Mouse (Mus musculus) right cerebral cortex, postnatal 36 days (tissue): Measurements from ENCODE around the gene Enthd1.

Experiments
- DNase-seq, 2 experiments: peaks; one replicate each; pipeline ENCODE4 v3.0.0; 2022; ENCODE audit warnings: low spot score in 2 of 2, mixed read lengths in 1 of 2

The Enthd1 gene

GRCm38 (mm10) chr15:80485601-80486000, 79.4 kb downstream of the Enthd1 start:
- DNase-seq: no peak

GRCm38 (mm10) chr15:80483041-80483705, 81.8 kb downstream of the Enthd1 start:
- DNase-seq: no peak

GRCm38 (mm10) chr15:80482348-80482747, 82.6 kb downstream of the Enthd1 start:
- DNase-seq: no peak

GRCm38 (mm10) chr15:80474429-80475002, 90.4 kb downstream of the Enthd1 start:
- no peak for DNase-seq

GRCm38 (mm10) chr15:80467876-80468275, 97.1 kb downstream of the Enthd1 start:
- DNase-seq: no peak

GRCm38 (mm10) chr15:80462106-80462505, 102.8 kb downstream of the Enthd1 start:
- no peak for DNase-seq

GRCm38 (mm10) chr15:80461446-80461845, 103.5 kb downstream of the Enthd1 start:
- no peak for DNase-seq

GRCm38 (mm10) chr15:80460011-80460410, 104.9 kb downstream of the Enthd1 start:
- peak in 1 of 2 experiments; percentile 13 for DNase-seq

- DNase-seq: no peak
Measured at GRCm38 (mm10) chr15:80457984-80458383, 107.0 kb downstream of the Enthd1 start.

- DNase-seq: no peak
Measured at GRCm38 (mm10) chr15:80454486-80454885, 110.5 kb downstream of the Enthd1 start.

GRCm38 (mm10) chr15:80452425-80452824, 112.5 kb downstream of the Enthd1 start:
- no peak for DNase-seq

- no peak for DNase-seq
Measured at GRCm38 (mm10) chr15:80445956-80446687, 118.8 kb downstream of the Enthd1 start.

- DNase-seq: no peak
Measured at GRCm38 (mm10) chr15:80440195-80440594, 124.8 kb downstream of the Enthd1 start.

GRCm38 (mm10) chr15:80438423-80438822, 126.5 kb downstream of the Enthd1 start:
- DNase-seq: no peak

GRCm38 (mm10) chr15:80437996-80438395, 127.0 kb downstream of the Enthd1 start:
- no peak for DNase-seq

- no peak for DNase-seq
Measured at GRCm38 (mm10) chr15:80436961-80437360, 128.0 kb downstream of the Enthd1 start.

GRCm38 (mm10) chr15:80430324-80430723, 134.6 kb downstream of the Enthd1 start:
- no peak for DNase-seq

GRCm38 (mm10) chr15:80418146-80418545, 146.8 kb downstream of the Enthd1 start:
- peak in 1 of 2 experiments; percentile 62 for DNase-seq

GRCm38 (mm10) chr15:80417066-80417465, 147.9 kb downstream of the Enthd1 start:
- DNase-seq: no peak

- no peak for DNase-seq
Measured at GRCm38 (mm10) chr15:80415132-80415531, 149.8 kb downstream of the Enthd1 start.

GRCm38 (mm10) chr15:80413988-80414721, 150.8 kb downstream of the Enthd1 start:
- peak; percentile 40 for DNase-seq

GRCm38 (mm10) chr15:80413070-80413469, 151.9 kb downstream of the Enthd1 start:
- DNase-seq: no peak
